Mouse (Mus musculus): ENCODE data around the gene Ebf1. TPM values are rescaled to one million over a fixed set of nuclear protein-coding genes. Genes with fewer than 3 reads are reported as not detected.

The Ebf1 gene
- polyA plus RNA-seq, 1 experiment from 2014 or later: 14.5 TPM

DNA sequence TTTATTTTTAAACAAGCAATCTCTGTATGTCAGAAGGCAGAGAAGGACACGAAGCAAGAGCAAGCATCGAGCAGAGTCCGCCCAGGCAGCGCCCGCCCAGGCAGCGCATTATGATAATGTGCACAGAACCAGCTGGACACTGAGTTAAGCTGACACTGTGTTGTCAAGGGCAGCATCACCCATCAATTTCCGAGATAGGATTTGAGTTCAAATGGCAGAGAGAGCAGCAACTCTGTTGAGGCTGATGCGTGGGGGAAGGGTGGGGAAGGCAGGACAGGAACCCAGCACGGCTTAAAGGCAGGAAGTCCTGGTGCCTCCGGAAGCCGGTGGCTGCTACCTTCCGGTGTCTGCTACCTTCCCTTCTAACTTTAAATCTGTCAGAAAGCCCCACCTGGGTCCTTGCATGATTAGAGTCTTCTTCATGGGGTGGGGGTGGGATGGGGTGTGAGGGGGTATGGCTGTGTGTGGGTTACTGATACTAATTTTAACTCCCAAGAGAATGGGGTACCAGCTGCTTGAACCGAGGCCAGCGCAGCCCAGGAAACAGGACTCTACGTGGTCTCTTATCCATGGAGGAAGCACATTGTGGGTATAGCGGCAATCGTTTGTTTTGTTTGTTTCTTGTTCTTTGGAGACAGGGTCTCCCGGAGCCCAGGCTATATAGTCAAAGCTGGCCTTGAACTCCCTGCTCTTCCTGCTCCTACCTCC, 275.9 kb downstream of the Ebf1 start:
- Histone ChIP-seq H3K27ac (ENCODE audit: low read depth, low read length) (no peak overlapping the region), H3K4me2 (peak overlapping the region; percentile 17; the same call in 1 of the 2 replicates), H3K4me3 (ENCODE audit: low read depth, low read length) (no peak overlapping the region), H3K9me3 (replicated peaks; ENCODE audit: control insufficient read depth, low read length) (no peaks in the 10 kb centered on the region), H3K27me3 (ENCODE audit: control insufficient read depth, insufficient read depth, low read length) (no peaks in the 10 kb centered on the region), H3K36me3 (ENCODE audit: control insufficient read depth, insufficient read depth, low read length) (no peaks in the 10 kb centered on the region), H3K9ac (ENCODE audit: low read depth, low read length) (no peak overlapping the region), H3K4me1 (ENCODE audit: control insufficient read depth, insufficient read depth, low read length) (peaks cover 4% of the 10 kb centered on the region; the same call in 1 of the 2 replicates)
- WGBS (ENCODE audit: insufficient replicate concordance): 56% methylated on average over 18 of the region's 18 CpGs
- no peak for ATAC-seq (replicated peaks; ENCODE audit: insufficient number of reproducible peaks, low FRiP score, low TSS enrichment)

DNA sequence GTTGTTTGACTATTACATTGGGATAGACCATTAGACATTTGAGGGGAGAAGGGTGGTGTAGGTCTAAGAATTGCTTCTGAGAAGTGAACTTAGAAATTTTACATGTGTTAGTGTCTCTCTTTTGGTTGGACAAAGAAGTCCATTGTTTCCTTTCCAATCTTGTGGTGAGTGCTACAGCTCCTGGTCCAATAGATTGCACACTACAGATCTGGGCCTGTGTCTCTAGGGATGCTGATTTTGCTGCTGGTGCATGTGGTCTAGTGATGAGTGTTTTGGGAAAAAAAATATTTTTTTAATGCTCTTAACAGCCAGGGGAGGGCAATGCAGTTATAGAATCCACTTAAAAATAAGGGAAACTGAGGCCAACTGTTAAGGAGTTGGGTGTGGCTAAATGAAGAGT, 276.9 kb downstream of the Ebf1 start:
- H3K27me3 ChIP-seq (ENCODE audit: control insufficient read depth, insufficient read depth, low read length): no peaks in the 10 kb centered on the region
- H3K4me2 ChIP-seq: no peak overlapping the region
- no peak for ATAC-seq (replicated peaks; ENCODE audit: insufficient number of reproducible peaks, low FRiP score, low TSS enrichment)
- no peak overlapping the region for H3K27ac ChIP-seq (ENCODE audit: low read depth, low read length)
- no peaks in the 10 kb centered on the region for H3K9me3 ChIP-seq (replicated peaks; ENCODE audit: control insufficient read depth, low read length)
- H3K4me1 ChIP-seq (ENCODE audit: control insufficient read depth, insufficient read depth, low read length): peaks cover 4% of the 10 kb centered on the region; the same call in 1 of the 2 replicates
- no peak overlapping the region for H3K4me3 ChIP-seq (ENCODE audit: low read depth, low read length)
- H3K36me3 ChIP-seq (ENCODE audit: control insufficient read depth, insufficient read depth, low read length): no peaks in the 10 kb centered on the region
- no peak overlapping the region for H3K9ac ChIP-seq (ENCODE audit: low read depth, low read length)

DNA sequence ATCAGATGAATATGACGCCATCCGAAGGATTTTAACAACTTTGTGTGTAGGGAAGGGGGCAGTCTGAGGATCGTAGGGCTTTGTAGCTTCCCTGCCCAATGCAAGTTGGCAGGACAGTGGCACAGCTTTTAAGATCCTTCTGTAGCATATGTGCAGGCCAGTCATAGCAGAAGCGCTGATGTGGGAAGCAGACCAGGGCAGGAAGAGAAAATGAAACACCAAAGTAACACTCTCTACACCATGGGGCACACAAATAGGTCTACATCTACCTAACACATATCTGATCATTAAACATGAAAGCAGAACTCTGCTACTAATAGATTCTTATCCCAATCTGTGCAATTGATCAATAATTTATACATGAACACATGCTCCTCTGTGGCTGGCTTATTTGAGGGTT, 277.7 kb downstream of the Ebf1 start:
- Histone ChIP-seq H3K27me3 (ENCODE audit: control insufficient read depth, insufficient read depth, low read length) (no peaks in the 10 kb centered on the region), H3K36me3 (ENCODE audit: control insufficient read depth, insufficient read depth, low read length) (no peaks in the 10 kb centered on the region), H3K9ac (ENCODE audit: low read depth, low read length) (no peak overlapping the region), H3K4me3 (ENCODE audit: low read depth, low read length) (no peak overlapping the region), H3K4me2 (no peak overlapping the region), H3K4me1 (ENCODE audit: control insufficient read depth, insufficient read depth, low read length) (peaks cover 4% of the 10 kb centered on the region; the same call in 1 of the 2 replicates), H3K9me3 (replicated peaks; ENCODE audit: control insufficient read depth, low read length) (no peaks in the 10 kb centered on the region), H3K27ac (ENCODE audit: low read depth, low read length) (no peak overlapping the region)
- WGBS (ENCODE audit: insufficient replicate concordance): 87% methylated on average over 4 of the region's 4 CpGs
- no peak for ATAC-seq (replicated peaks; ENCODE audit: insufficient number of reproducible peaks, low FRiP score, low TSS enrichment)

DNA sequence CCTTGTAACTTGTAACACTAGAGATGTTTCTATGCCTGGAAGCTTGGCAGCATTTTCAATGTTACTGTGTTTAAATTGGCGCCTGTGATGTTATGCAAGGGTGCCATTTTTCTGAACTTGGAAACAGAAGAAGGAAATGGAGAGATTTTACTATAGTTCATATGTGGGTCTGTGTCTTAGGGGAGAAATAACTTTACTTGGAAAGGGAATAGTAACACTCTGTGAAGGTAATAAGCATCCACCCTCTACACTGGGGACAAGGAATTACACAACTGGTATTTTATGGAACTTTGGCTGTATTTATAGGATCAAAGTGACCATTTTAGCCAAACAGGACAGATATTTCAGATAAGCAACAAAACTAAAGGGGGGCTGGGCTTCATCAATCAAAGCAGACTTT, 278.8 kb downstream of the Ebf1 start:
- H3K9ac ChIP-seq (ENCODE audit: low read depth, low read length): no peak overlapping the region
- no peak for ATAC-seq (replicated peaks; ENCODE audit: insufficient number of reproducible peaks, low FRiP score, low TSS enrichment)
- H3K4me2 ChIP-seq: no peak overlapping the region
- no peaks in the 10 kb centered on the region for H3K27me3 ChIP-seq (ENCODE audit: control insufficient read depth, insufficient read depth, low read length)
- no peak overlapping the region for H3K4me3 ChIP-seq (ENCODE audit: low read depth, low read length)
- H3K4me1 ChIP-seq (ENCODE audit: control insufficient read depth, insufficient read depth, low read length): peaks cover 4% of the 10 kb centered on the region; the same call in 1 of the 2 replicates
- H3K9me3 ChIP-seq (replicated peaks; ENCODE audit: control insufficient read depth, low read length): no peaks in the 10 kb centered on the region
- H3K36me3 ChIP-seq (ENCODE audit: control insufficient read depth, insufficient read depth, low read length): no peaks in the 10 kb centered on the region
- 81% methylated on average over 1 of the region's 1 CpGs for WGBS (ENCODE audit: insufficient replicate concordance)
- no peak overlapping the region for H3K27ac ChIP-seq (ENCODE audit: low read depth, low read length)

DNA sequence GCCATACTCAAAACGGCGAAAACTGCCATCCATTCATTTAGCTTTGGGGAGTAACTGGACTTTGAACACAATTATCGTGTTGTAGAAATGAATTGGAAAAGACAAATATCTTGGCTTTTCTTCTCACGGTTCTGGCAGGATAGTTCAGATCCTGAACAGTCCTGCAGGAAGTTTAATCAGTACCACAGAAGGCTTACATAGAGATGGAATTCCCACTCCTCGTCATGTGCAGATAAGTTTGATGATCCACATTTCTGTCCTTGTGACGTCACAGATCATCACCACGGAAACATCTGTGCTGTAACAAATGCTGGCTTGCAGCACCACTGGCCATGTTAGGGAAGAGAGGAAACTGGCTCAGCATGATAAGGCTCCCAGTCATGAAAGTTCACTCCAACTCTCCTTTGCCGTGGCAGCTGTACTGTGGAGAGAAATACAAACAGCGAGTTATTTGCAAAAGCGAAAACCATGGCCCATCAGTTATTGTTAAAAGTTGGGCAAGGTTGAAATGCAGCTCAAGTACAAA, 280.1 kb downstream of the Ebf1 start:
- Histone ChIP-seq H3K9ac (ENCODE audit: low read depth, low read length) (no peak overlapping the region), H3K4me2 (0 out of 2 replicates have a peak overlapping the region, but pooled peaks have one; percentile 1), H3K4me1 (ENCODE audit: control insufficient read depth, insufficient read depth, low read length) (peaks cover 4% of the 10 kb centered on the region; the same call in 1 of the 2 replicates), H3K27ac (ENCODE audit: low read depth, low read length) (peak overlapping the region; percentile 65), H3K36me3 (ENCODE audit: control insufficient read depth, insufficient read depth, low read length) (no peaks in the 10 kb centered on the region), H3K4me3 (ENCODE audit: low read depth, low read length) (no peak overlapping the region), H3K9me3 (replicated peaks; ENCODE audit: control insufficient read depth, low read length) (no peaks in the 10 kb centered on the region), H3K27me3 (ENCODE audit: control insufficient read depth, insufficient read depth, low read length) (no peaks in the 10 kb centered on the region)
- ATAC-seq (replicated peaks; ENCODE audit: insufficient number of reproducible peaks, low FRiP score, low TSS enrichment): peak; percentile 69; the same call in 1 of the 2 replicates
- WGBS (ENCODE audit: insufficient replicate concordance): 46% methylated on average over 10 of the region's 10 CpGs

DNA sequence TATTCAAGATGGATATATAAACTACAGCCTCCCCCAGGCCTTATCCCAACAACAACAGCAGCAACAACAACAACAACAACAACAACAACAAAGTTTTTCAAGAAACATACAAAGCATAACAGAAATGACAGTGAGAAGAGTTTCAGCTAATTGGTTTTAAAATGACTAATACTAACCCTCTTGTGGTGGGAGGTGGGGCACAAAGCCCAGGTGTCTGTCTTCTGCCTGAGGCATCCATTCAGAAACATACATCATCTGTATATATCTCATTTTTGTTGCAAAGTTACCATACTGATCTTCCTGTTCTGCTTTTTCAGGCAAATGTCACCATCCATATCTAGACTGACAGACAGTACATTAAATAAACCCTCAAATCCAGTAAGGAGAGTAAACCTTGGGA, 282.4 kb downstream of the Ebf1 start:
- Histone ChIP-seq H3K4me1 (ENCODE audit: control insufficient read depth, insufficient read depth, low read length) (no peaks in the 10 kb centered on the region), H3K9me3 (replicated peaks; ENCODE audit: control insufficient read depth, low read length) (no peaks in the 10 kb centered on the region), H3K9ac (ENCODE audit: low read depth, low read length) (no peak overlapping the region), H3K36me3 (ENCODE audit: control insufficient read depth, insufficient read depth, low read length) (no peaks in the 10 kb centered on the region), H3K27me3 (ENCODE audit: control insufficient read depth, insufficient read depth, low read length) (no peaks in the 10 kb centered on the region), H3K27ac (ENCODE audit: low read depth, low read length) (no peak overlapping the region), H3K4me3 (ENCODE audit: low read depth, low read length) (no peak overlapping the region), H3K4me2 (no peak overlapping the region)
- ATAC-seq (replicated peaks; ENCODE audit: insufficient number of reproducible peaks, low FRiP score, low TSS enrichment): no peak

DNA sequence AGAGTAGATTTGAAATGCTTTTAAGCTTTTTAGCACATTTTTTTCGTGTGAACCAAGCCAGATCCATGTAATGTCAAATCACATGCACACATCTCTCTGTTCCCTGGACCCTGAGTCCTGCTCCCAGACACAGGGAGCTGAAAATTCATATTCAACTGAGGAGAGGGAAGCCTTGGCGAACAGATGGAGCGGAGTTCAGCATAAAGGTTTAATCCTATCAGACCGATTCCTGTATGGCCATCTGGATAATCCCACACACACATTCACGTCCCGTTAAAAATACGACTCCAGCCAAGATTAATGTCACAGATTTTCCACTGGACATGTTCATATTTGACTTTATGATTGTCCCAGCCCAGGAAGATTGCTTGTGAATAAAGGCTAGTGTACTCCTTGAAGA, 282.8 kb downstream of the Ebf1 start:
- H3K9me3 ChIP-seq (replicated peaks; ENCODE audit: control insufficient read depth, low read length): no peaks in the 10 kb centered on the region
- no peak overlapping the region for H3K4me3 ChIP-seq (ENCODE audit: low read depth, low read length)
- WGBS (ENCODE audit: insufficient replicate concordance): 80% methylated on average over 7 of the region's 7 CpGs
- no peak overlapping the region for H3K9ac ChIP-seq (ENCODE audit: low read depth, low read length)
- no peak for ATAC-seq (replicated peaks; ENCODE audit: insufficient number of reproducible peaks, low FRiP score, low TSS enrichment)
- no peaks in the 10 kb centered on the region for H3K36me3 ChIP-seq (ENCODE audit: control insufficient read depth, insufficient read depth, low read length)
- no peak overlapping the region for H3K27ac ChIP-seq (ENCODE audit: low read depth, low read length)
- no peaks in the 10 kb centered on the region for H3K27me3 ChIP-seq (ENCODE audit: control insufficient read depth, insufficient read depth, low read length)
- no peaks in the 10 kb centered on the region for H3K4me1 ChIP-seq (ENCODE audit: control insufficient read depth, insufficient read depth, low read length)
- H3K4me2 ChIP-seq: no peak overlapping the region

DNA sequence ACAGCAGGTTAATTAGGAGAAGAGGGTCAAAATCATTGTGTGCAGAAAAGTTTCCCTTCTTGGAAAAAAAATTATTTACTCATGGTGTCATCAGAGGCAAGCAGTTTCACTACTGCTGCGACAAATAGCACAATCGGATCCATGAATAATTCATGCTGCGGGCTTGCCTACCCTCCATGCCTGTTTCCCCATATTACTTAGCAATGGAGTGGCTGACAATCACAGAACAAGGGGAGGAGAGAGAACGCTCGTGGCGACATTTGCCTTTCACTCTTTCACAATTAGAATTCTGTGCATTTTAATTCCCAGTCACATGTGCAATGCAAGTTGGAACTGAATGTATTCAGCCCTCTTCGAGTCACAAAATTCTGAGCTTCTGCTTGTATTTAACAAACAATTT, 283.4 kb downstream of the Ebf1 start:
- Histone ChIP-seq H3K9ac (ENCODE audit: low read depth, low read length) (no peak overlapping the region), H3K9me3 (replicated peaks; ENCODE audit: control insufficient read depth, low read length) (no peaks in the 10 kb centered on the region), H3K4me2 (no peak overlapping the region), H3K27ac (ENCODE audit: low read depth, low read length) (no peak overlapping the region), H3K36me3 (ENCODE audit: control insufficient read depth, insufficient read depth, low read length) (no peaks in the 10 kb centered on the region), H3K4me1 (ENCODE audit: control insufficient read depth, insufficient read depth, low read length) (no peaks in the 10 kb centered on the region), H3K4me3 (ENCODE audit: low read depth, low read length) (no peak overlapping the region), H3K27me3 (ENCODE audit: control insufficient read depth, insufficient read depth, low read length) (no peaks in the 10 kb centered on the region)
- no peak for ATAC-seq (replicated peaks; ENCODE audit: insufficient number of reproducible peaks, low FRiP score, low TSS enrichment)
- 75% methylated on average over 7 of the region's 7 CpGs for WGBS (ENCODE audit: insufficient replicate concordance)

DNA sequence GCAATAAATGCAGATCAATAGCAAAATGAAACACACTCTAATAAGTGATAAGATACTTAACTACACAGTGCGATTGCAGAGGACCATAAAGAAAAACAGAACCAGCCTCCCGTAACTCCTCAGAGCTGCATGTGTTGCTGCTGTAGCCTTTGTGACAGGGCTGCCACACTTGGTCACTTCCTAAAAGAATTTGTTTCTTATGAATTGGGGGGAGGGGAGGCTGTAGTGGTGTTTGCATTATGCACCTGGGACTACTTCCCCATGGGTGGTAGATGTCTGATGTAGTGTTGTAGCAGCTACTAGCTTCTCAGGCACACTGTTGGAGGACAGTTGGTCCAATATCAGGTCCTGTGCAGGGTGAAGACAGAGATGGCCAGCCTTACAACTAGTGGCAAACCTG, 284.6 kb downstream of the Ebf1 start:
- ATAC-seq (replicated peaks; ENCODE audit: insufficient number of reproducible peaks, low FRiP score, low TSS enrichment): no peak
- Histone ChIP-seq H3K4me2 (no peak overlapping the region), H3K36me3 (ENCODE audit: control insufficient read depth, insufficient read depth, low read length) (no peaks in the 10 kb centered on the region), H3K27me3 (ENCODE audit: control insufficient read depth, insufficient read depth, low read length) (no peaks in the 10 kb centered on the region), H3K9ac (ENCODE audit: low read depth, low read length) (no peak overlapping the region), H3K4me3 (ENCODE audit: low read depth, low read length) (no peak overlapping the region), H3K27ac (ENCODE audit: low read depth, low read length) (no peak overlapping the region), H3K9me3 (replicated peaks; ENCODE audit: control insufficient read depth, low read length) (no peaks in the 10 kb centered on the region), H3K4me1 (ENCODE audit: control insufficient read depth, insufficient read depth, low read length) (no peaks in the 10 kb centered on the region)
- 84% methylated on average over 2 of the region's 2 CpGs for WGBS (ENCODE audit: insufficient replicate concordance)

Measured in heart, embryonic 11.5 days (tissue).